In the genomic region with DNA sequence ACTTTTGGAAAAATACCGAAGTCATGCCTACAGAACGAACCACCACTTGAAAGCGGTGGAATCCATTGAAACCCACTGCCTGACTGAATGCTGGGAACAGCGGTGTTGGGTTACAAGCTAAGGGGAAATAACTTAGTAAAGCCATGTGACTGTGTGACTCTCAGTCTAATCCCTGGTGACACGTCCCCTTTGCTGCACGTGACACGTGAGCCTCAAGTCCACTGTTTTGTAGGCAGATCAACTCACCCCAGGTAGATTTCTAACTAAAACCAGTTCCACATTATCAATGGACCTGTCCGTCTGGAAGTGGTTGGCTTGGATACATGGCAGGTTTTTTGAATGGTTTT, we compare ENCODE assay signal across 11 mouse cellular contexts.
DNase-seq lines count a peak whose midpoint lies in the region; ATAC-seq and TF ChIP-seq lines count a peak whose summit lies in the region.
"Had no signal": no experiment of that assay in that cellular context is flagged by ENCODE, and none has a peak within 500 bp of the region (broad histone marks: within the 10 kb centered on the region; RNA-seq: fewer than 3 reads in every experiment).

No protein-coding gene starts in this region.

- no peak overlapping the region for H3K4me3 ChIP-seq in midbrain, embryonic 11.5 days (ENCODE audit: low read depth, low read length)
- H3K4me3 ChIP-seq in midbrain, embryonic 16.5 days (ENCODE audit: low read depth, low read length) = no peak overlapping the region
- no peak overlapping the region for H3K4me3 ChIP-seq in embryonic facial prominence, embryonic 15.5 days (replicated peaks)
- H3K4me3 ChIP-seq in forebrain, postnatal 0 days (ENCODE audit: low read depth, low read length) = no peak overlapping the region
- H3K4me3 ChIP-seq: hindbrain, embryonic 15.5 days had no signal

- peaks cover 9% of the 10 kb centered on the region for H3K4me1 ChIP-seq in midbrain, embryonic 11.5 days (ENCODE audit: control insufficient read depth, insufficient read depth, low read length)
- no peaks in the 10 kb centered on the region for H3K4me1 ChIP-seq in midbrain, embryonic 16.5 days (ENCODE audit: control insufficient read depth, insufficient read depth, low read length)
- peaks cover 44% of the 10 kb centered on the region for H3K4me1 ChIP-seq in embryonic facial prominence, embryonic 15.5 days
- peaks cover 7% of the 10 kb centered on the region; the same call in 1 of the 2 replicates for H3K4me1 ChIP-seq in forebrain, postnatal 0 days (ENCODE audit: insufficient read depth)

- H3K36me3 ChIP-seq in midbrain, embryonic 11.5 days (ENCODE audit: control insufficient read depth, insufficient read depth, low read length) = no peaks in the 10 kb centered on the region
- no peaks in the 10 kb centered on the region for H3K36me3 ChIP-seq in midbrain, embryonic 16.5 days (ENCODE audit: control insufficient read depth, insufficient read depth, low read length)
- H3K36me3 ChIP-seq in embryonic facial prominence, embryonic 15.5 days = no peaks in the 10 kb centered on the region
- H3K36me3 ChIP-seq in forebrain, postnatal 0 days (ENCODE audit: insufficient read depth) = no peaks in the 10 kb centered on the region
- H3K36me3 ChIP-seq: hindbrain, embryonic 15.5 days had no signal

- ATAC-seq in midbrain, embryonic 11.5 days (ENCODE audit: low FRiP score) = peak; percentile 54
- ATAC-seq in midbrain, embryonic 16.5 days = no peak
- peak; percentile 52; the same call in 1 of the 2 replicates for ATAC-seq in embryonic facial prominence, embryonic 15.5 days (ENCODE audit: insufficient number of reproducible peaks, low FRiP score, low TSS enrichment, low read depth)
- ATAC-seq in forebrain, postnatal 0 days = no peak
- ATAC-seq: liver, postnatal 0 days had no signal

- no peak overlapping the region for H3K4me2 ChIP-seq in midbrain, embryonic 11.5 days
- no peak overlapping the region for H3K4me2 ChIP-seq in midbrain, embryonic 16.5 days (ENCODE audit: low read length)
- 0 out of 2 replicates have a peak overlapping the region, but pooled peaks have one; percentile 0 for H3K4me2 ChIP-seq in embryonic facial prominence, embryonic 15.5 days (replicated peaks)
- H3K4me2 ChIP-seq in forebrain, postnatal 0 days (ENCODE audit: low read depth) = no peak overlapping the region
- H3K4me2 ChIP-seq: hindbrain, embryonic 15.5 days had no signal

- H3K9me3 ChIP-seq in midbrain, embryonic 11.5 days (ENCODE audit: control insufficient read depth, low read length) = no peaks in the 10 kb centered on the region
- H3K9me3 ChIP-seq in midbrain, embryonic 16.5 days (replicated peaks; ENCODE audit: control insufficient read depth, low read length, poor library complexity, severe bottlenecking) = no peaks in the 10 kb centered on the region
- H3K9me3 ChIP-seq in embryonic facial prominence, embryonic 15.5 days (replicated peaks) = no peaks in the 10 kb centered on the region
- H3K9me3 ChIP-seq in forebrain, postnatal 0 days (ENCODE audit: low read length) = no peaks in the 10 kb centered on the region
- H3K9me3 ChIP-seq: hindbrain, embryonic 15.5 days had no signal

- H3K9ac ChIP-seq in midbrain, embryonic 11.5 days (ENCODE audit: low read length) = no peak overlapping the region
- H3K9ac ChIP-seq in midbrain, embryonic 16.5 days (ENCODE audit: low read depth, low read length) = no peak overlapping the region
- no peak overlapping the region for H3K9ac ChIP-seq in embryonic facial prominence, embryonic 15.5 days
- H3K9ac ChIP-seq in forebrain, postnatal 0 days = no peak overlapping the region
- H3K9ac ChIP-seq: hindbrain, embryonic 15.5 days; liver, postnatal 0 days had no signal

- DNase-seq in midbrain, embryonic 11.5 days (ENCODE audit: low spot score, missing footprints) = no peak
- DNase-seq in kidney, postnatal 10 days = peak; percentile 41
- peak; percentile 45 for DNase-seq in yolk sac, embryonic 10.5 days (ENCODE audit: low spot score)
- no peak for DNase-seq in right cerebral cortex, adult 2 months (ENCODE audit: low spot score in 2 of 2)
- DNase-seq in forebrain, postnatal 0 days = no peak
- no peak for DNase-seq in cerebellum, postnatal 4 days (ENCODE audit: low spot score in 2 of 2)
- DNase-seq: cerebellum, adult 9-11 months; liver, postnatal 0 days had no signal

- no peak for TF ChIP-seq CTCF in forebrain, postnatal 0 days (IDR thresholded peaks at IDR 0.05; ENCODE audit: low read depth)

- H3K27me3 ChIP-seq in midbrain, embryonic 11.5 days (ENCODE audit: control insufficient read depth, insufficient read depth, low read length) = no peaks in the 10 kb centered on the region
- no peaks in the 10 kb centered on the region for H3K27me3 ChIP-seq in midbrain, embryonic 16.5 days (ENCODE audit: control insufficient read depth, insufficient read depth, low read depth, low read length)
- no peaks in the 10 kb centered on the region for H3K27me3 ChIP-seq in embryonic facial prominence, embryonic 15.5 days
- H3K27me3 ChIP-seq in forebrain, postnatal 0 days (ENCODE audit: insufficient read depth, low read length) = no peaks in the 10 kb centered on the region
- H3K27me3 ChIP-seq: hindbrain, embryonic 15.5 days had no signal

- WGBS in midbrain, embryonic 11.5 days = 26% methylated on average over 8 of the region's 8 CpGs
- 23% methylated on average over 8 of the region's 8 CpGs for WGBS in midbrain, embryonic 16.5 days
- WGBS in embryonic facial prominence, embryonic 15.5 days = 9% methylated on average over 8 of the region's 8 CpGs
- WGBS in forebrain, postnatal 0 days = 30% methylated on average over 8 of the region's 8 CpGs

- no peak overlapping the region for H3K27ac ChIP-seq in midbrain, embryonic 11.5 days (ENCODE audit: low read depth, low read length)
- H3K27ac ChIP-seq in midbrain, embryonic 16.5 days (ENCODE audit: low read length) = no peak overlapping the region
- no peak overlapping the region for H3K27ac ChIP-seq in embryonic facial prominence, embryonic 15.5 days (replicated peaks)
- H3K27ac ChIP-seq in forebrain, postnatal 0 days (ENCODE audit: low read depth, low read length) = no peak overlapping the region
- H3K27ac ChIP-seq: hindbrain, embryonic 15.5 days had no signal

Comparison
In these comparisons a context has a peak if more than half of its experiments do, and no peak if none do; other contexts are left out.
1. ATAC-seq: peak in midbrain, embryonic 11.5 days (single experiment) and embryonic facial prominence, embryonic 15.5 days (single experiment); none in midbrain, embryonic 16.5 days (single experiment) and forebrain, postnatal 0 days (single experiment).
2. DNase-seq: peak in kidney, postnatal 10 days (single experiment) and yolk sac, embryonic 10.5 days (single experiment); none in midbrain, embryonic 11.5 days (single experiment), right cerebral cortex, adult 2 months (0 of 2), forebrain, postnatal 0 days (single experiment) and cerebellum, postnatal 4 days (0 of 2).